Mouse (Mus musculus): ENCODE data around the gene Coq10b. TPM values are rescaled to one million over a fixed set of nuclear protein-coding genes. Genes with fewer than 3 reads are reported as not detected.

Coq10b gene
- polyA plus RNA-seq, 1 experiment from 2014 or later: 21.2 TPM

Other genes starting within 250 kb of the Coq10b start
- 11.2 and 11.8 TPM in 2 replicates for gene Ankrd44, start 126.4 kb upstream of the Coq10b start, polyA plus RNA-seq (2015; fragmentation: Nextera tagmentation; extraction: Ambion mirVana)
- gene Sf3b1, start 25.3 kb upstream of the Coq10b start, polyA plus RNA-seq (2015; fragmentation: Nextera tagmentation; extraction: Ambion mirVana): 259 and 270 TPM in 2 replicates
- gene Hspe1, start 35.4 kb downstream of the Coq10b start, polyA plus RNA-seq (2015; fragmentation: Nextera tagmentation; extraction: Ambion mirVana): 499 and 561 TPM in 2 replicates
- 436 and 499 TPM in 2 replicates for gene Hspd1, start 35.5 kb downstream of the Coq10b start, polyA plus RNA-seq (2015; fragmentation: Nextera tagmentation; extraction: Ambion mirVana)
- gene Mob4, start 78.5 kb downstream of the Coq10b start, polyA plus RNA-seq (2015; fragmentation: Nextera tagmentation; extraction: Ambion mirVana): 144 and 156 TPM in 2 replicates
- 8.6 and 9.0 TPM in 2 replicates for gene Rftn2, start 174.0 kb downstream of the Coq10b start, polyA plus RNA-seq (2015; fragmentation: Nextera tagmentation; extraction: Ambion mirVana)
- 3.4 and 3.6 TPM in 2 replicates for gene Mars2, start 184.4 kb downstream of the Coq10b start, polyA plus RNA-seq (2015; fragmentation: Nextera tagmentation; extraction: Ambion mirVana)

Data from stomach, embryonic 15.5 days (tissue).